In genomic region chr13:68826461-68826860, GRCm38 (mm10) we compare ENCODE assay signal across 28 mouse cellular contexts.
DNase-seq lines count a peak whose midpoint lies in the region; ATAC-seq and TF ChIP-seq lines count a peak whose summit lies in the region.
"Had no signal": no experiment of that assay in that cellular context is flagged by ENCODE, and none has a peak within 500 bp of the region (broad histone marks: within the 10 kb centered on the region; RNA-seq: fewer than 3 reads in every experiment).

No protein-coding gene starts in this region.

- no peak overlapping the region for H3K9ac ChIP-seq in stomach, postnatal 0 days (ENCODE audit: low read length)
- no peak overlapping the region for H3K9ac ChIP-seq in intestine, embryonic 16.5 days (ENCODE audit: low read depth, low read length)
- H3K9ac ChIP-seq: embryonic facial prominence, embryonic 13.5 days; embryonic facial prominence, embryonic 15.5 days; forebrain, embryonic 12.5 days had no signal

- no peak for TF ChIP-seq CTCF in stomach, postnatal 0 days (IDR thresholded peaks at IDR 0.05; ENCODE audit: low read depth)

- WGBS in stomach, postnatal 0 days = 93% methylated on average over 1 of the region's 1 CpGs
- WGBS in limb, embryonic 10.5 days = 95% methylated on average over 1 of the region's 1 CpGs
- WGBS in intestine, embryonic 16.5 days = 100% methylated on average over 1 of the region's 1 CpGs

- DNase-seq in frontal cortex, postnatal 36 days (ENCODE audit: low spot score in 2 of 2) = no peak
- DNase-seq in Muller cell, postnatal 12 days (ENCODE audit: inconsistent ontology term) = peak; percentile 74
- peak; percentile 4 for DNase-seq in retina, adult 2 months (ENCODE audit: low read depth, low spot score)
- DNase-seq in retina, postnatal 1 day = peak; percentile 56
- DNase-seq in stomach, postnatal 0 days (ENCODE audit: low spot score) = no peak
- DNase-seq in limb, embryonic 10.5 days (ENCODE audit: low spot score) = no peak
- DNase-seq: adrenal gland, adult 8-10 months; adrenal gland, postnatal 14 days; adrenal gland, postnatal 36 days; B cell, adult 2 months; cerebellum, adult 11-12 months; cerebellum, adult 2 months; cerebellum, adult 9-10 months; cerebellum, postnatal 10 days; cerebellum, postnatal 25 days had no signal

- no peak for TF ChIP-seq EP300 in stomach, postnatal 0 days (optimal IDR thresholded peaks at IDR 0.05)

- no peak overlapping the region for H3K4me3 ChIP-seq in stomach, postnatal 0 days (ENCODE audit: low read depth, low read length)
- H3K4me3 ChIP-seq in limb, embryonic 10.5 days = no peak overlapping the region
- no peak overlapping the region for H3K4me3 ChIP-seq in intestine, embryonic 16.5 days (ENCODE audit: low read length)
- H3K4me3 ChIP-seq: embryonic facial prominence, embryonic 13.5 days; embryonic facial prominence, embryonic 15.5 days; erythroblast, embryonic 14.5 days; forebrain, embryonic 10.5 days; forebrain, embryonic 12.5 days had no signal

- H3K4me2 ChIP-seq in stomach, postnatal 0 days (replicated peaks; ENCODE audit: low read depth) = no peak overlapping the region
- no peak overlapping the region for H3K4me2 ChIP-seq in intestine, embryonic 16.5 days (ENCODE audit: low read depth, low read length)
- H3K4me2 ChIP-seq: embryonic facial prominence, embryonic 13.5 days; embryonic facial prominence, embryonic 15.5 days; forebrain, embryonic 12.5 days had no signal

- no peaks in the 10 kb centered on the region for H3K9me3 ChIP-seq in stomach, postnatal 0 days (ENCODE audit: control insufficient read depth, low read length)
- H3K9me3 ChIP-seq in limb, embryonic 10.5 days (replicated peaks) = no peaks in the 10 kb centered on the region
- no peaks in the 10 kb centered on the region for H3K9me3 ChIP-seq in intestine, embryonic 16.5 days (ENCODE audit: control insufficient read depth, low read length)
- H3K9me3 ChIP-seq: embryonic facial prominence, embryonic 13.5 days; embryonic facial prominence, embryonic 15.5 days; forebrain, embryonic 10.5 days; forebrain, embryonic 12.5 days had no signal

- H3K27ac ChIP-seq in stomach, postnatal 0 days (replicated peaks) = no peak overlapping the region
- H3K27ac ChIP-seq in limb, embryonic 10.5 days = no peak overlapping the region
- H3K27ac ChIP-seq in intestine, embryonic 16.5 days (ENCODE audit: low read length) = no peak overlapping the region
- H3K27ac ChIP-seq: embryonic facial prominence, embryonic 13.5 days; embryonic facial prominence, embryonic 15.5 days; forebrain, embryonic 10.5 days; forebrain, embryonic 12.5 days had no signal

- 0 out of 2 replicates have a peak, but pooled peaks have one; percentile 24 for ATAC-seq in frontal cortex, adult (ENCODE audit: low TSS enrichment)
- ATAC-seq in stomach, postnatal 0 days (ENCODE audit: low FRiP score, low TSS enrichment) = no peak
- ATAC-seq in intestine, embryonic 16.5 days = no peak
- ATAC-seq: activated CD4-positive, CD25-positive, alpha-beta regulatory T cell, adult 4 months; CD4-positive, CD25-positive, alpha-beta regulatory T cell, adult 4 months; forebrain, embryonic 14.5 days; forebrain, embryonic 16.5 days had no signal

- no peaks in the 10 kb centered on the region for H3K27me3 ChIP-seq in stomach, postnatal 0 days (ENCODE audit: control insufficient read depth, insufficient read depth, low read length)
- H3K27me3 ChIP-seq in limb, embryonic 10.5 days (ENCODE audit: low read depth, poor library complexity, severe bottlenecking) = no peaks in the 10 kb centered on the region
- H3K27me3 ChIP-seq in intestine, embryonic 16.5 days (replicated peaks; ENCODE audit: control insufficient read depth, insufficient read depth, low read length) = no peaks in the 10 kb centered on the region
- H3K27me3 ChIP-seq: CH12.LX; embryonic facial prominence, embryonic 13.5 days; embryonic facial prominence, embryonic 15.5 days; forebrain, embryonic 12.5 days had no signal

- no peaks in the 10 kb centered on the region for H3K4me1 ChIP-seq in stomach, postnatal 0 days (replicated peaks; ENCODE audit: control insufficient read depth, insufficient read depth)
- no peaks in the 10 kb centered on the region for H3K4me1 ChIP-seq in limb, embryonic 10.5 days
- no peaks in the 10 kb centered on the region for H3K4me1 ChIP-seq in intestine, embryonic 16.5 days (ENCODE audit: control insufficient read depth, insufficient read depth, low read length)
- H3K4me1 ChIP-seq: forebrain, embryonic 10.5 days; forebrain, embryonic 12.5 days had no signal

- no peaks in the 10 kb centered on the region for H3K36me3 ChIP-seq in stomach, postnatal 0 days (ENCODE audit: control insufficient read depth, insufficient read depth, low read length)
- H3K36me3 ChIP-seq in limb, embryonic 10.5 days = no peaks in the 10 kb centered on the region
- H3K36me3 ChIP-seq in intestine, embryonic 16.5 days (ENCODE audit: control insufficient read depth, insufficient read depth, low read length) = no peaks in the 10 kb centered on the region
- H3K36me3 ChIP-seq: embryonic facial prominence, embryonic 13.5 days; embryonic facial prominence, embryonic 15.5 days; forebrain, embryonic 10.5 days; forebrain, embryonic 12.5 days; G1E had no signal

Comparison
In these comparisons a context has a peak if more than half of its experiments do, and no peak if none do; other contexts are left out.
1. DNase-seq: peak in Muller cell, postnatal 12 days (single experiment), retina, adult 2 months (single experiment) and retina, postnatal 1 day (single experiment); none in frontal cortex, postnatal 36 days (0 of 2), stomach, postnatal 0 days (single experiment) and limb, embryonic 10.5 days (single experiment).